Comparison of ENCODE assay signal across 8 mouse cellular contexts in the genomic region with DNA sequence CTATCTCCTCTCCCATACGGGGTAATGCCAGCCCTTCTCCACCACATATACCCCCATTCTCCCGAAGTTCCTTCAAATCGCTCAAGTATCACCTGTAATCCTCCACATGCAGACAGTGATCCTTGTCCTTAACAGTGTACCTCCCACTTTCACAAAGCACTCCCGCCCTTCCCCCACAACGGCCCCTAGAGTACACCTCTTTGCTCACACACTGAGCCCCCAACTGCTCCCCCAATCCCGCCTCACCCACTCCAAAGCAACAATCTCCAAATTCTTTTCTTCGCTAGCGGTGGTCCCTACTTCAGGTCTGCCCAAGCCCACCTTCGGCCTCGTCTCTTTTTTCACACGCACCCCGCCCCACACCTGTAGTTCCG. TPM values are rescaled to one million over a fixed set of nuclear protein-coding genes. Genes with fewer than 3 reads are reported as not detected.
DNase-seq lines count a peak whose midpoint lies in the region; ATAC-seq and TF ChIP-seq lines count a peak whose summit lies in the region.

No protein-coding gene starts in this region.

- H3K9me3 ChIP-seq in limb, embryonic 14.5 days (ENCODE audit: control insufficient read depth, low read length) = no peaks in the 10 kb centered on the region
- H3K9me3 ChIP-seq in stomach, embryonic 16.5 days (replicated peaks; ENCODE audit: control insufficient read depth, low read length) = no peaks in the 10 kb centered on the region

- no peak for DNase-seq in cerebellum, postnatal 36 days
- DNase-seq in right cerebral cortex, postnatal 10 days (ENCODE audit: low spot score in 2 of 2) = peak; percentile 49 to 64
- DNase-seq in right cerebral cortex, adult 2 months (ENCODE audit: low spot score in 2 of 2) = no peak
- DNase-seq in limb, embryonic 14.5 days (ENCODE audit: low spot score) = no peak
- no peak for DNase-seq in layer of hippocampus, postnatal 25 days (ENCODE audit: extremely low spot score in 1 of 2, low spot score in 1 of 2)
- no peak for DNase-seq in thymus, postnatal 14 days

- no peaks in the 10 kb centered on the region for H3K36me3 ChIP-seq in limb, embryonic 14.5 days (ENCODE audit: control insufficient read depth, insufficient read depth, low read length)
- no peaks in the 10 kb centered on the region for H3K36me3 ChIP-seq in stomach, embryonic 16.5 days (ENCODE audit: control insufficient read depth, insufficient read depth, low read length)

- H3K4me1 ChIP-seq in limb, embryonic 14.5 days (ENCODE audit: control insufficient read depth, insufficient read depth, low read length) = peaks cover 21% of the 10 kb centered on the region
- H3K4me1 ChIP-seq in stomach, embryonic 16.5 days (ENCODE audit: control insufficient read depth, insufficient read depth, low read length) = peaks cover 20% of the 10 kb centered on the region

- no peak for TF ChIP-seq POLR2A in limb, embryonic 14.5 days (IDR thresholded peaks at IDR 0.05; ENCODE audit: borderline replicate concordance, extremely low read depth, insufficient read depth, insufficient read length)

- H3K4me3 ChIP-seq in limb, embryonic 14.5 days (replicated peaks; ENCODE audit: low read length) = peak overlapping the region; percentile 52
- peak overlapping the region; percentile 72 for H3K4me3 ChIP-seq in stomach, embryonic 16.5 days (replicated peaks; ENCODE audit: low read length)

- peak overlapping the region; percentile 44 for H3K9ac ChIP-seq in limb, embryonic 14.5 days (ENCODE audit: low read depth, low read length, severe bottlenecking)
- H3K9ac ChIP-seq in stomach, embryonic 16.5 days (ENCODE audit: low read length) = peak overlapping the region; percentile 70

- ATAC-seq in cerebellum, adult (ENCODE audit: insufficient number of reproducible peaks, low FRiP score, low TSS enrichment) = 0 out of 2 replicates have a peak, but pooled peaks have one; percentile 1
- peak; percentile 1 for ATAC-seq in limb, embryonic 14.5 days (ENCODE audit: low FRiP score, low read depth)
- no peak; the same call in 1 of the 2 replicates for ATAC-seq in stomach, embryonic 16.5 days (ENCODE audit: insufficient read depth, low FRiP score)

- 8% methylated on average over 13 of the region's 13 CpGs for WGBS in limb, embryonic 14.5 days
- WGBS in stomach, embryonic 16.5 days = 3% methylated on average over 13 of the region's 13 CpGs

- peak overlapping the region; percentile 79 for H3K4me2 ChIP-seq in limb, embryonic 14.5 days (replicated peaks; ENCODE audit: low read depth, low read length, severe bottlenecking)
- H3K4me2 ChIP-seq in stomach, embryonic 16.5 days (ENCODE audit: low read depth, low read length) = peak overlapping the region; percentile 94

- no peak overlapping the region for H3K27ac ChIP-seq in limb, embryonic 14.5 days (replicated peaks; ENCODE audit: low read depth, low read length)
- H3K27ac ChIP-seq in stomach, embryonic 16.5 days (ENCODE audit: low read length) = peak overlapping the region; percentile 95

- H3K27me3 ChIP-seq in limb, embryonic 14.5 days (ENCODE audit: control insufficient read depth, insufficient read depth, low read length) = no peaks in the 10 kb centered on the region
- no peaks in the 10 kb centered on the region for H3K27me3 ChIP-seq in stomach, embryonic 16.5 days (ENCODE audit: control insufficient read depth, insufficient read depth, low read length)

RNA-seq across cellular contexts. Expression of a gene that starts 0.7 kb away (rescaled TPM):
- polyA plus RNA-seq in limb, embryonic 14.5 days (2012; rRNA removed) = 22.1 and 24.1 TPM in 2 replicates
- polyA plus RNA-seq in limb, embryonic 14.5 days (2014; fragmentation: Nextera tagmentation; extraction: Ambion mirVana) = 9.5 and 11.6 TPM in 2 replicates
- polyA plus RNA-seq in stomach, embryonic 16.5 days (2015; fragmentation: Nextera tagmentation; extraction: Ambion mirVana) = 12.9 and 13.5 TPM in 2 replicates
- total RNA-seq in layer of hippocampus, postnatal 25 days (2021) = 10 to 100 TPM; 32.9 to 37.7 TPM

RNA-seq across cellular contexts. Expression of a gene that starts 13.5 kb away (rescaled TPM):
- polyA plus RNA-seq in limb, embryonic 14.5 days (2012; rRNA removed) = 6.7 and 7.2 TPM in 2 replicates
- 2.4 and 2.5 TPM in 2 replicates for polyA plus RNA-seq in limb, embryonic 14.5 days (2014; fragmentation: Nextera tagmentation; extraction: Ambion mirVana)
- polyA plus RNA-seq in stomach, embryonic 16.5 days (2015; fragmentation: Nextera tagmentation; extraction: Ambion mirVana) = 7.4 and 8.3 TPM in 2 replicates
- total RNA-seq in layer of hippocampus, postnatal 25 days (2021) = 10 to 100 TPM; 32.7 to 49.6 TPM

RNA-seq across cellular contexts. Expression of a gene that starts 13.8 kb away (rescaled TPM):
- 156 and 171 TPM in 2 replicates for polyA plus RNA-seq in limb, embryonic 14.5 days (2012; rRNA removed)
- 316 and 318 TPM in 2 replicates for polyA plus RNA-seq in limb, embryonic 14.5 days (2014; fragmentation: Nextera tagmentation; extraction: Ambion mirVana)
- 263 and 272 TPM in 2 replicates for polyA plus RNA-seq in stomach, embryonic 16.5 days (2015; fragmentation: Nextera tagmentation; extraction: Ambion mirVana)
- 100 to 1,000 TPM in 1 of 2 experiments, 10 to 100 TPM in 1; 85.6 to 108 TPM for total RNA-seq in layer of hippocampus, postnatal 25 days (2021)

RNA-seq across cellular contexts. Expression of a gene that starts 19.7 kb away (rescaled TPM):
- 33.4 and 44.3 TPM in 2 replicates for polyA plus RNA-seq in limb, embryonic 14.5 days (2012; rRNA removed)
- 17.6 and 22.1 TPM in 2 replicates for polyA plus RNA-seq in limb, embryonic 14.5 days (2014; fragmentation: Nextera tagmentation; extraction: Ambion mirVana)
- polyA plus RNA-seq in stomach, embryonic 16.5 days (2015; fragmentation: Nextera tagmentation; extraction: Ambion mirVana) = 22.9 and 24.7 TPM in 2 replicates
- total RNA-seq in layer of hippocampus, postnatal 25 days (2021) = 10 to 100 TPM; 33.9 TPM

RNA-seq across cellular contexts. Expression of a gene that starts 35.0 kb away (rescaled TPM):
- 31.3 and 33.6 TPM in 2 replicates for polyA plus RNA-seq in limb, embryonic 14.5 days (2012; rRNA removed)
- 20.1 and 20.4 TPM in 2 replicates for polyA plus RNA-seq in limb, embryonic 14.5 days (2014; fragmentation: Nextera tagmentation; extraction: Ambion mirVana)
- 16.5 and 17.5 TPM in 2 replicates for polyA plus RNA-seq in stomach, embryonic 16.5 days (2015; fragmentation: Nextera tagmentation; extraction: Ambion mirVana)
- 1 to 10 TPM; 7.7 to 8.7 TPM for total RNA-seq in layer of hippocampus, postnatal 25 days (2021)

Comparison
In these comparisons a context has a peak if more than half of its experiments do, and no peak if none do; other contexts are left out.
1. DNase-seq: peak in right cerebral cortex, postnatal 10 days (2 of 2); none in cerebellum, postnatal 36 days (0 of 2), right cerebral cortex, adult 2 months (0 of 2), limb, embryonic 14.5 days (single experiment), layer of hippocampus, postnatal 25 days (0 of 2) and thymus, postnatal 14 days (single experiment).